Mouse (Mus musculus) cerebellum, adult 11 months (tissue): Measurements from ENCODE around the gene Nrxn2.
A peak's percentile ranks its signal among the peaks of the same experiment; 100 is the strongest.

Source experiments
- DNase-seq: peaks from one replicate; pipeline ENCODE4 v3.0.0; 2022

Nrxn2 gene

DNA sequence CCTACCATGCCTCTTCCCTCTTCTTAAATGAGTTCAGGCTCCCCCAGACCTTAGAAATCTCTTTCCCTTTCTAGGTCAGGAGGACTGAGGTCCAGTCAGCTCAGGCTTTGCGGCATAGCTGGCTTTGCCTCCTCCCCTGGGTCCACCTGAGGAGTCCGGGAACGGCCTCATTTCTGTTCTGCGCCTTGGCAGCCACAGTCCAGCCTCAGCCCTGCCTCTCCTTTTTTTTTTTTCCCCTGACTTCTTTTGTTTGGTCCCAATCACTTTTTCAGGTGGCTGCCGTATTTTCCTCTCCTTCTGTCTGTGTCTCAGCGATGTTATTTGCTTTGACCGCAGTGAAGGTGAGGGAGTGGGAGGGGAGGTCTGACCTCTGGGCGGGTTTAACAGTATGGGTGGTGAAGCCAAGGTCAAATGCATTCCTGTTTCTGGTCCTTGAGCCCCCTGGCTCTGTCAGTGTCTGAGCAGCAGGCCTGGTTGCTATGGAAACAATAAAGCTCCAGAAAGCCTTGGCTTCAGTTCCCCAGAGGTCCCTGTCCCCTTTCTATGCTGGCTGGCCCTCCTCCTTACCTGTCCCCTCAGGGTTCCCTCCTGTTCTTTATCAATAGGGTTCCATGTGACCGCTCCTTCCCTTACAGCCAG is 34.3 kb downstream of the Nrxn2 start:
- DNase-seq: peak; percentile 31

DNA sequence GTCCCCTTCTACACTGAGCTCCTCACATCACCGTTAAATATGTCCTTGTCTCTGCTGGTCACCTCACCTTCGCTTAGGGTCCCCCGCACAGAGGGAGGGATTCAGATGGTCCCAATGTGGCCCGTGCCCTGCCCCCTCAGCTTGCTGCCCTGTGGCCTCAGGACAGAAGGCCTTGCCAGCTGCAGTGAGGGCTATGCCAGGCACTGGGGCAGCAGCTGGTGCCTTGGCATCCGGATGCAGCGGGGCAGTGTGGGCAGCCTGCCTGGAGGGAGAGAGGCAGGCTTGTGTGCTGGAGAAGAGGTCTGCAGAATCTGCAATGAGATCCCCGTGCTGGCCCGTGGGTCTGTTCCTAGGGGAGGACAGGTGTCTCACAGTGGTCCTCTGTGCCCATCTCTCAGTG is 34.8 kb downstream of the Nrxn2 start:
- peak; percentile 72 for DNase-seq

DNA sequence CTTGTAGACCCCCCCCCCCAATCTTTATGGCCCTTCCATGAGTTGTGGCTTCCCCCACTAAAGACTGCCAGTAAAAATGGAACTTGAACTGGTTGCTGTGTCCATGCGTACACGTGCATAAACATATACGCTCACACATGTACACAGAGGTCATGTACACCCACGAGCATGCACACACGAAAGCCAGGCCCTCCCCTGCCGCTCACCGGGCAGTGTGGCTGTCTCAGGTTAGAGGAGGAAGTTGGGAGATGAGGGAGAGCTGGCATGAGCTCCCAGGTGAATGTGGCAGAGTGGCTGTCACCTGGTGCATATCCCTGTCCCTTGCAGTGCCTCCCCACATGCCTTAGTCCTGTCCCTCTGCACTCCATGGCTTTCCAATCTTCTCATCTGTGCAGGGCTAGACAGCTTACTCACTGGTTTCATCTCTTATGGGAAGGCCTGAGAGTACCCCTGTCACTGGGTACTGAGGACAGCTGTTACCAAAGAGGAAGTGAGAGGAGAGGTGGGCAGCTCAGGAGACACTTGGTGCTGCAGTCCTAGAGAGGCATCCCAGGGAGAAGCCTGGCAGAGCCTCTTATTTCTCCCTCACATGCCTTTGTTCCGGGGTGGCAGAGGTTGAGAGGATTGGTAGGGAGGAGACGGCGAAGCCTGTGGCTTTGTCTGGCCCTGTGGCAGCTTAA is 35.6 kb downstream of the Nrxn2 start:
- DNase-seq: no peak

DNA sequence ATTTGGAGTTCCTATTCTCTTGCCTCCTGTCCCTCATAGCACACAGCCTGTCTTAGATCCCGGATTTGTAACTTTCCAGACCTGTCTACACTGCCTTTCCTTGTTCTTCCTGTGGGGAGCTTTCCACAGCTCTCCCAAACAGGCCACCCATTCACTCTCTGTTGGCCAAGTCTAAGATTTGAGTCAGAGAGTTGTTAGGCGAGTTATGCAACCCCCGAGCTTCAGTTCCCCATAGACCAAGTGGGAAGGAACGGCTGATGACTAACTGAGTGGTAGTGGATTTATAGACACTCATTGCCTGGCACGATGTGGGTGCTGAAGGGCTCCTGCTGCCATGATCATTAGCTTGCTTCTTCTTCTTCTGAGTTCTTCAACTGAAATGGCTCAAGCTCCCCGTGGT is 41.0 kb downstream of the Nrxn2 start:
- no peak for DNase-seq

DNA sequence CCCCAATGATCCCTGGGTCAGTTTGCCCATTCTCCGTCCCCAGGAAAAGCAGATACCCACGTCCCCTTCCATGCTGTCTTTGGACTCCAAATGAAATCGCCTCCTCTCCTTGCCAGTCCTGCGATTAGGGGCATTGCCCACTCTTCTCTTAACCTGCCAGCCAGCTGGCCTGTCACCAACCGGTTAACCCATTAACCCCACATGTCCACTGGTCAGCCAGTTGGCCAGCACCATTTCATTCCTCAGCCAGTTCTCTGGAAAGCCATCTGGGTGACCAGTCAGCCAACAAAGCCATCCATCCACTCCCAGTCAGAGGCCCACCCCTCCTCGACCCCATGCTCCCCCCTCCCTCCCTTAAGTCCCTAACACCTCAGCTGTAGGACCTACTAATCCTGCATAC is 44.3 kb downstream of the Nrxn2 start:
- DNase-seq: no peak

DNA sequence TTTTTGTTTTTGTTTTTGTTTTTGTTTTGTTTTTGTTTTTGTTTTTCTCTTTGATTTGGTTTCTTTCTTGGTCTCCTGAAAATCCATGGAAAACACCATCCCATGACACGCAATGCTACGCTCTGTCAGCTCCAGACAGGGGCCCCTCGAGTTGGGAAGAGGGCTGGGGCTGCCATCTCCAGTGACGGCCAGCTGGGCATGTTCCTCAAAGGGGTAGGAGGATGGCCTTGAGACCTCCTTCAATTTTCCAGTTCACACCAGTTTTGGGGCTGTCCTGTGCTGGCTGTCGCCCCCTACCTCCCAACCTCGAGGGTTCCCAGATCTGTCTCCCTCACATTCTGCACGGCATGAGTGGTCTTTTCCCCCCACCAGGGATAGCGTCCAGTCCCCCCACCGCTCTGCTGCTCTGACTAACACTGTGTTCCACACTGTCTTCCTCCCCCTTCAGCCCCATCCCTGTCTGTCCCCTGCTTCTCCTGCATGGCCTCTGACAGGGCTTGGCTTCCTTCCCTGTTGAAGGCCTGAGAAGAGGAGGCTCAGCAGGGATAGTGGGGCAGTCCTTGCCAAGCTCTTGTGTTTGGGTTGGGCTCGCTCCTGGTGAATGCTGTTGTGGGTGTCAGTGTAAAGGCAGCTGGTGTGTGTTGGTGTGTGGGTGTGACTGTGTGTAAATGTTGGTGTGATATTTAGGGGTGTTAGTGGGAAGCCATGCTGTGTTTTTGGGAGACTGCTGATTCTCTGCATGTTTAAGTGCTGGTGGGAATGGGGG is 46.0 kb downstream of the Nrxn2 start:
- DNase-seq: no peak

DNA sequence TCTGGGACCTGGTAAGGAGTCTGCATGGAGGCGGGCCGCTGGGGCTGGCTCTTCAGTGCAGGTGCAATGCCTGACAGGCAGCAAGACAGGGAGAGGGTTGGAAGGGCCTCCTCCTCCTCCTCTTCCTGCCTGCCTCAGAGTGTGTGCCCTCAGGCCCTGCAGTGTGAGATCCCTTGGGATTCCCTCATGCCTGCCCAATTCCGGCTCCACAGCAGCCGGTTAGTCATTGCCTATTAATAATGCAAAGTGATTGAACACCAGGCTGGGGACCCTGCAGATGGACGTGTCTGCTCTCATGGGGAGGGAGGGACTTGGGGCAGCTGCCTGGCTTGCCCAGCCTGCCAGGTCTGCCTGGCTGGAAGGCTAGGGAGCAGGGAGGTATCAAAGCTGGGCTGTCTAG is 46.6 kb downstream of the Nrxn2 start:
- no peak for DNase-seq

DNA sequence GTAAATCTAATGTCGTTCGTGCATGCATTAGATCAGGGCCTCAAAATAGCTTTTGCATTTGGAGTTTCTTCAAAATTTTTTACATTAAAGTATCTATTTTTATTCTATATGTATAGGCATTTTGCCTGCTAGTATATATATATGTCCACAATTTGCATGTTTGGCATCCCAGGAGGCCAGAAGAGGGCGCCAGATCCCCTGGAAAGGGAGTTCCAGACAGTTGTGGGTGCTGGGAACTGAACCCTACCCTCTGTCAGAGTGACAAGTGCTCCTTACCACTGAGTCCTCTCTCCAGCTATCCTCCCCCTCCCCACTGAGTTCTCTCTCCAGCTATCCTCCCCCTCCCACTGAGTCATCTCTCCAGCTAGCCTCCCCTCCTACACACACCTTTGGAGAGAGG is 48.4 kb downstream of the Nrxn2 start:
- DNase-seq: no peak

DNA sequence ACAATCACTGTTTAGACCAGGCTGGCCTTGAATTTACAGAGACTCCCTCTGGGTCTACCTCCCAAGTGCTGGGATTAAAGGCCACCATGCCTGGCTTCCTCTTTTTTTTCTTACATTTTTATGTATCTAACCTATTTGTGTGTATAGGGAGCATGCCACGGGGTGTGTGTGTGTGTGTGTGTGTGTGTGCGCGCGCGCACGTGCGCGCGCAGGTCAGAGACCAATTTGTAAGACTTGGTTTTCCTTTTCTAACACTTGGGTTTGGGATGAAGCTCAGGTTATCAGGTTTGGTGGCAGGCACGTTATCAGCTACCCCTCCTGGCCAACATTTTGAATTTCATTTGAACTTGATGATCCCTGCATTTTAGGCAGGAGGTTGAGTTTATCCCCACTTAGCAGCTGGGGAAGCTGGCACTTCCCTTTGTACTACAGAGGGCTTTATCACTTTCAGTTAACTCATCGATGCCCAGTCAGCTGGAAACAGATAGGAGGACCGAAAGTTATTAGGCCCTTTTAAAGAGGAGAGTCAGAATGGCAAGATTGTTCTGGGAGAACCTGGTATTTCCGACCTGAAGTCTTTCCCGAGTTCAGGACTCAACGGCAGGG is 48.9 kb downstream of the Nrxn2 start:
- DNase-seq: no peak

DNA sequence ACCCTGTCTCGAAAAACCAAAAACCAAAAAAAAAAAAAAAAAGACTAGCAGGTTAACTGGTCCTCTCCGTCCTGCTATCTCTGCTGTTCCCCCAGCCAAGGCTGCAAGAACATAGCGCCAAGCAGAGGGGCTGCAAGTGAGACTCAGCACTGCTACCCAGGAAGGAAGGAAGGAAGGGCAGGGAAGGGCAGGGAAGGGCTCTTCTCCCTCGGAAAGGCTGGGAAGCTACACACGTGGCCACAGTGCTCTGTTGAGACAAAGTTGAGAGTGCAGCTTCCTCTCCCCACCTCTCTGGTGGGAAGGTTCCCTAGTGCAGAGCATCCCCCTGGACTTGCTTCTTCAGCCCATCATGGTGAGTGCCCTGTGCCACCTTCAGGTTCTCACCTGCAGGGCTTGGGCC is 53.1 kb downstream of the Nrxn2 start:
- DNase-seq: no peak

DNA sequence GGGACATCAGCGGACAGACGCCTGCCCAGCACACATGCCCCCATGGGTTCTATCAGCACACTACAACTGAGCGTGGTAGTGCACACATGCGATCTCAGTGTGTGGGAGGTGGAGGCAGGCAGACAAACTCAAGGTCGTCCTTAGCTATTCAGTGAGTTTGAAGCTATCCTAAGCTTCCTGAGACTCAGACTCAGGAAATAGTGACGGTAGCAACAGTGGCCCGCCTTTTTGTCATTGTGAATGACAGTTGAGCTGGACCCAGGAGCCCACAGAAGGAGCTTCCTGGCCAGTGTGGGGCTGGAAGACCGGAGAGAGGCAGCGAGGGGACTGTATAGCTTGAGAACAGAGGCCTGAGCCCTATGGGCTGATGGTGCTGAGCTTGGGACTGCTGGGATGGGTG is 54.3 kb downstream of the Nrxn2 start:
- no peak for DNase-seq

DNA sequence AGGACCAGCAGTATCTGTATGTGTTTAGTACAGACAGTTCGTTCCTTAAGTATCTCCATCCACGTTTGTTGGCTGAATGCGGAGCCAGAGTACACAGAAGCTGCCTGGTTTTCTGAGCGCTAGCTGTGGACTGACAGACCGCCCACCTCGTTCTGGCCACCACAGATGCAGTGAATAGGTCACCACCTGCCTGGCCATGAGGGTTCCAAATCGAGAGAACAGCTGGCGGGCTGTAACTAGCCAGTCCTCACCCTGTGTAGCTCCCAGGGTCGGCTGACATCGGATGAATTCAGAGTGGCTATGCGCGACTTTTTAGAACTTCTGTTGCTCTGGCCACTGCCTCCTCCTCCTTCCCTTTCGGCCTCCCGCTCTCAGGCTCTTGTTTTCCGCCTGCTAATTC is 56.2 kb downstream of the Nrxn2 start:
- no peak for DNase-seq

DNA sequence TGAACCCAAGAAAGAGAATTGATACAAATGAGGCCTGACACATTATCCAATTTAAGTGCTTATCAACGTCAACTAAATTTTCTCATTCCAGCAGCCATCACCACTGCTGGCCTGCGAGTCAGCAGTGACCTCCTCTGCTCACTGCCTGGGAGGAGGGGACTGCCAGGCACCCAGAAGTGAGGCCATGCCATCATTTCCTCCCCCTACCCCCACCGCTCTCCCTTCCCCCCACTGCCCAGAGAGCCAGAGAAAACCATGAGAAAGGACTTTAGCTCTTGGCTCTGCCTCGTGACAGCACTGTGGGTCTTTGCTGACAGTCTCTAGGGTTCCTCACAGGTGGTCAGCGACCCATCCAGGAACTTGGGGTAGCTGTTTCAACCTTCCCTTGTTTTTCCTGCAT is 56.6 kb downstream of the Nrxn2 start:
- DNase-seq: no peak

DNA sequence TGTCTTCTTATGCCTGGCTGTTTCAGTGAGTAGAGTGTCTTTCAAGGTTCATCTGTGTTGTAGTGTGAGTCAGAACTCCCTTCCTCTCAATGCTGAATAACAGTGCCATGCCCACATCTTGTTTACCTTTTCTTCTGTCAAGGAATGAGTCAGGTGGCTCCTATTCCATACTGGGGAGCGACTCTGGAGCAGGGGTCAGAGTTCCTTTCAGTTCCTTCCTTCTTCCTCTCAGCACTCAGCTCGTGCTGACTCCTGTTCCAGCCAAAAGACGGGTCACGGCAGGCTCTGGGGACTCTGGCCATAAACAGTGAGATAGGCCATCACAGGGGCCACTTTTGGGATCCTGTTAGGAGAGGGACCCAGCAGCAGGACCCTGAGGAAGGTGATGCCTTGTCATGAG is 58.5 kb downstream of the Nrxn2 start:
- no peak for DNase-seq

DNA sequence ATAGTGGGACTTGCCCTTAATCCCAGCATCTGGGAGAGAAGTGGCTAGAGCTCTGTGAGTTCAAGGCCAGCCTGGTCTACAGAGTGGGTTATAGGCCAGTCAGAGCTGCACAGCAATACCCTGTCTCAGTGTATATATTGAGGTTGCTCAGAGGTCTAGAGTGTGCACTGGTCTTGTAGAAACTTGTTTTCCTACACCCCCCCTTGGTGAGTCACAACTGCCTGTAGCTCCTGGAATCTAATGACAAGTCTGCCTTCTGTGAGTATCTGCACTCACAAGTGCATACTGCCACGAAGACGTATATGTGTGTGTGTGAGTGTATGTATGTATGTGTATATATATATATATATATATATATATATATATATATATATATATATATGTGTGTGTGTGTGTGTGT is 60.0 kb downstream of the Nrxn2 start:
- no peak for DNase-seq

DNA sequence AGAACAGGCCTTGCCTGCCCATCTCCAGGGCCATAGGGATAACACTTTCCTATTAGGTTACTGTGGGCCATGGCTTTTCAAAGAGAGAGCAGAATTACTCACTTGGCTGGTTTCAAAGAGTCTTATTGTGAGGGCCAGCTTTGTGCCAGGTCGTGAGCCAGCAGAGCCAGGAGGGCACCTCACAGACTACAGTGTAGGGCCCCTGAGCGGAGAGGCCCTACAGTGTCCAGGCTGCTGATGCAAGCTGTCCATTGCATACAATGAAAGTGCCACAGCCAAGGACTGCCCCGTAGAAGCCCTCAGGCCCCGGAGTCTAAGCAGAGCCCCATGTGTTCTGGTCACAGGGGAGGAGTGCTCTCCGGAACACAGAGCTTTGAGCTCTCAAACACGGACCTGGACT is 64.4 kb downstream of the Nrxn2 start:
- no peak for DNase-seq

DNA sequence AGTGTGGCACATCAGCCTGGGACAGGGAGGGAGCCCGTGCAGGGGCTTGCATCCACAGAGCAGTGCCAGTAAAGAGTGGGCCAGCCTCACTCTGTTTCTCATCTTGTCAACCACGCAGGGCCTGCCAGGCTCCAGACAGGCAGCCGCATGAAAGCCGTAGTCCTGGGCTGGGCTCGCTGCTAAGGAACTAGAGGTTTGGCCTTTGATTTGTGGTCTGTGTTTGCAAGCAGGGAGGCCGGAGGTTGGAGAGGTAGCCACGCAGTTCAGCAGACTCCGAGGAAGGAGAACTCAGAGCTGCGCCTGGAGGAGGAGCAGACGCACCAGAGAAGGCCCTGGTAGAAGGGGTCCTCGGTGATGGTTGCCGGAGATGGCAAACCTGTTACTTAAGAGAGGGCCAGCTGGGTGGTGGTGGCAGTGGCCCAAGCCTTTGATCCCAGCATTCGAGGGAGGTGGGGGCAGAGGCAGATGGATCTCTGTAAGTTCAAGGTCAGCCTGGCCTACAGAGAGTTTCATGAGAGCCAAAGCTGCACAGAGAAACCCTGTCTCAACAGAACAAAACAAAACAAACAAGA is 66.6 kb downstream of the Nrxn2 start:
- no peak for DNase-seq

DNA sequence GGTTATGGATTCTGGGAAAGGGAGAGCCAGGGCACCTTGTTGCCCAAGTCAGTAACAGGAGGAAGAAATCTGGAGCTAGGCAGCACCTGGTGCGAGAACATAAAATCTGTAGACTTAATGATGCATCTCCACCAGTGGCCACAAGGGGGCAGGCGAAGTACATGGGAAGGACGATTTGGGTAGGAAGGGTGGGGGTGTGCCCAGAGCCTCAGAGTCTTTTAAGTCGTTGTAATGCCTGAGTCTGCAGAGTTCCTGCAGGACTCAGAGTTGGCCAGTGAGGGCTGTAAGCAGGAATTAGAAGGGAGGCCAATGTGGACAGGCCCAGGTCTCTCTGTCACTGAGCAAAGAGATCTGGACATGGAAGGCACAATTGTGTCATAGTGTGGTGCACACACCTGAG is 70.5 kb downstream of the Nrxn2 start:
- peak; percentile 87 for DNase-seq

DNA sequence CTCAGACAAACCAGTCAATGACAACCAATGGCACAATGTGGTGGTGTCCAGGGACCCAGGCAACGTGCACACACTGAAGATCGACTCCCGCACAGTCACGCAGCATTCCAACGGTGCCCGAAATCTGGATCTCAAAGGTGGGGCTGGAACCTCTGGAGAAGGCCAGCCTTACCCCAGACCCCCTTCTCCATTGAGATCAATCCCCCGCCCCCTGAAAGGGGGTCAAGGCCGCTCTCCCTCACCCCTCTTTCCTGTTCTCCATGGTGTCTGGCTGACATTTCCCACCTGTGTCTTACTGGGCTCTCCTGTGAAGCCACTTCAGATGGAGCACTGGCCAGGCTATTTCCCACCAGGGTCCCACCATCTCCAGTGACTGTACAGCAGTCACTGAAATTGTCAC is 73.0 kb downstream of the Nrxn2 start:
- no peak for DNase-seq

DNA sequence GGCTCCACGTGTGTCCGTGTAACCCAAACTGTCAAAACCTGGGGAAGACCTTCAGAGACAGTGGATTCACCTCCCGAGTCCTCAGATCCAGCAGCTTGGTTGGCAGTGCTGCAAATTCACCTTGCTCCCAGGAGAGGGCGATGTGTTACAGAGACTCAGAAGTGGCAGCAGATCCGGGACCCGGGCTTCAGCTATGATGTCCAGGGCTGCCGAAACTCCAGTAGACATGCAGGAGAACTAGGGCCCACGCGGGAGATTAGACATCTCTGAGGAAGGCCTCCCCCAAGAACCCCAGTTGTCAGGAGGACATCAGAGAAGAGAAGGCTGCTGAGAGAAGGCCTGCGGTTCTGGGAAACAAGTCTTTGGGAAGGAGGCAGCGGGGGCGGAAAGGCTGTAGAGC is 73.6 kb downstream of the Nrxn2 start:
- DNase-seq: peak; percentile 84

DNA sequence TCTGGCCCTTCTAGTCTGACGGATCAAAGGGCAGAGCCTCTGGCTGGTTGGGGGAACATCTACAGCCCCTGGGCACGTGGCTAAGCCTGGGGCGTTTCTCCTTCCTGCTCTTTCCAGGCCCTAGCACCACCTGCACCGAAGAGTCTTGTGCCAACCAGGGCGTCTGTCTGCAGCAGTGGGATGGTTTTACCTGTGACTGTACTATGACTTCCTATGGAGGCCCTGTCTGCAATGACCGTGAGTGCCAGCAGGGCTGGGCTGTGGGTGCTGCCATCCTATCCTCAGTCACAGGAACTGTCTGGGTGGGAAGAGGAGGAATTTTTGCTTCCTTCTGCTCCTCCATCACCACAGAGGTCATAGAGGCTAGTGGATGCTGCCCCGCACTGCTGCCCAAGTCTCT is 74.7 kb downstream of the Nrxn2 start:
- no peak for DNase-seq

DNA sequence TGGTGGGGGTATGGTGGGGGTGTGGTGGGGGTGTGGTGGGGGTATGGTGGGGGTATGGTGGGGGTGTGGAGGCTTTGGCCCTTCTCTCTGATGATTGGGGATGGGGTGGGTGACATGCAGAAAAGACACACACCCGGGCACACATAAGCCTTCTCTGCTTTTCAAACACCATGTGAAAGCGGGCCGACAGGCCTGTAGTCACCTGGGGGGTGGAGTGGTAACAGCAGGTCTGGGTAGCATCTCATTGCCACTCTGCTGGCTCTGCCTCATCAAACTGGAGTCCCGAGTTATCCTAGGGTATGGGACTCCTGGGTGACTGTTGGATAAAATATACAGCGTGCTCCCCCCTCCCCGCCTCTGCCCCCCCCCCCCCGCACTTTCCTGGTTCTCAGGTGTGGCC is 75.5 kb downstream of the Nrxn2 start:
- DNase-seq: no peak

DNA sequence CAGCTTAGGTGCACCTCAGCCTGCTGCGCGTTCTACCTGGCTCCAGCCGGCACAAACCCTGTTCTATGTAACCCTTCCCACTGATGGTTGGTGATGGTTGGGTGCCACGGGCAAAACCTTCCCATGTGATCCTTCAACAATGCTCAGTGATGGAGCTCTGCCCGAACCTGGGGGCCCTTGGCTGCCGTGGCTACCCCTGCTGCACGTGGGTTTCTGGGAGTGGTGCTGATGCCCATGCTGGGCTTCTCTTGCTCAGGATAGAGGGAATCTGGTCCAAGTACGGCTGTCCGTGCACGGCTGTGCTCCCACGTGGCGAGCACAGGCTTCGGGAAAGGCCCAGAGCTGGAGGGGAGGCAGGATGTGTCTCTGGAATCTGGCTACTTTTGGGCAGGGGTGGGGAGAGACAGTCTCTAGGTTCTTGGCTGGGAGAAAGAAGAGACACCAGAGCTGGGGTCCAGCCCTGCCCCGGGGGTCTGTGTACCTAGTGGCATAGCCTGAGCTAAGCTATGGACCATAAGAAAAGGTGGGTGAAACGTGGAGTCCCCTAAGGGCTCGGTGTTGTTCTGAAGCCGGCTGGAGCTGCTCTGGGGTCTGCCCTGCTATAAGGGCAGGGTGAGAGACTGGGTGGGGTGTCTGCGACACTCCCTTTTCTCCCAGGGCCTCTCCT is 76.1 kb downstream of the Nrxn2 start:
- no peak for DNase-seq
